Mouse (Mus musculus) NIH3T3 (cell line): ENCODE data around the gene Hoxd4.

ENCODE experiments used
- DNase-seq: peaks from one replicate; pipeline ENCODE4 v3.0.0-alpha.2; 2012; ENCODE audit warnings: low read depth

Gene Hoxd4

GRCm38 (mm10) chr2:74692808-74693431 lies 18.8 kb upstream of the Hoxd4 start:
- no peak for DNase-seq

- no peak for DNase-seq
These were observed 18.3 kb upstream of the Hoxd4 start for GRCm38 (mm10) chr2:74693432-74693827.

- DNase-seq: peak; percentile 57
These were observed 17.7 kb upstream of the Hoxd4 start for GRCm38 (mm10) chr2:74694066-74694465.

- DNase-seq: no peak
These were observed 16.3 kb upstream of the Hoxd4 start for GRCm38 (mm10) chr2:74695383-74695782.

- DNase-seq: no peak
These were observed 15.8 kb upstream of the Hoxd4 start for GRCm38 (mm10) chr2:74695813-74696430.

- no peak for DNase-seq
These were observed 15.0 kb upstream of the Hoxd4 start for GRCm38 (mm10) chr2:74696442-74697335.

- DNase-seq: peak; percentile 88
These were observed 14.1 kb upstream of the Hoxd4 start, which contains the start of gene Hoxd9 for GRCm38 (mm10) chr2:74697567-74698121. TSS of gene Hoxd9 (plus strand) at chr2:74697727.

GRCm38 (mm10) chr2:74698201-74699052 lies 13.3 kb upstream of the Hoxd4 start:
- DNase-seq: peak; percentile 61

- DNase-seq: no peak
These were observed 12.7 kb upstream of the Hoxd4 start for GRCm38 (mm10) chr2:74699053-74699430.

- DNase-seq: no peak
These were observed 11.8 kb upstream of the Hoxd4 start for GRCm38 (mm10) chr2:74699664-74700545.

- DNase-seq: no peak
These were observed 11.1 kb upstream of the Hoxd4 start for GRCm38 (mm10) chr2:74700546-74701112.

- DNase-seq: peak; percentile 89
These were observed 9.5 kb upstream of the Hoxd4 start for GRCm38 (mm10) chr2:74701949-74702819.

- no peak for DNase-seq
These were observed 8.9 kb upstream of the Hoxd4 start for GRCm38 (mm10) chr2:74702820-74703219.

GRCm38 (mm10) chr2:74703317-74703716 lies 8.4 kb upstream of the Hoxd4 start:
- DNase-seq: no peak

GRCm38 (mm10) chr2:74703720-74704392 lies 7.9 kb upstream of the Hoxd4 start:
- DNase-seq: no peak

GRCm38 (mm10) chr2:74704393-74704998 lies 7.2 kb upstream of the Hoxd4 start, which contains the start of gene Hoxd8:
TSS of gene Hoxd8 (plus strand) at chr2:74704615.
- peak; percentile 94 for DNase-seq

GRCm38 (mm10) chr2:74704999-74705466 lies 6.7 kb upstream of the Hoxd4 start:
- peak; percentile 77 for DNase-seq
